Mouse (Mus musculus) 416B (cell line): Measurements from ENCODE around the gene Prr18.
A peak's percentile ranks its signal among the peaks of the same experiment; 100 is the strongest.

Source experiments
- DNase-seq: peaks from one replicate; pipeline ENCODE4 v3.0.0; 2011; ENCODE audit warnings: low read depth

The Prr18 gene

DNA sequence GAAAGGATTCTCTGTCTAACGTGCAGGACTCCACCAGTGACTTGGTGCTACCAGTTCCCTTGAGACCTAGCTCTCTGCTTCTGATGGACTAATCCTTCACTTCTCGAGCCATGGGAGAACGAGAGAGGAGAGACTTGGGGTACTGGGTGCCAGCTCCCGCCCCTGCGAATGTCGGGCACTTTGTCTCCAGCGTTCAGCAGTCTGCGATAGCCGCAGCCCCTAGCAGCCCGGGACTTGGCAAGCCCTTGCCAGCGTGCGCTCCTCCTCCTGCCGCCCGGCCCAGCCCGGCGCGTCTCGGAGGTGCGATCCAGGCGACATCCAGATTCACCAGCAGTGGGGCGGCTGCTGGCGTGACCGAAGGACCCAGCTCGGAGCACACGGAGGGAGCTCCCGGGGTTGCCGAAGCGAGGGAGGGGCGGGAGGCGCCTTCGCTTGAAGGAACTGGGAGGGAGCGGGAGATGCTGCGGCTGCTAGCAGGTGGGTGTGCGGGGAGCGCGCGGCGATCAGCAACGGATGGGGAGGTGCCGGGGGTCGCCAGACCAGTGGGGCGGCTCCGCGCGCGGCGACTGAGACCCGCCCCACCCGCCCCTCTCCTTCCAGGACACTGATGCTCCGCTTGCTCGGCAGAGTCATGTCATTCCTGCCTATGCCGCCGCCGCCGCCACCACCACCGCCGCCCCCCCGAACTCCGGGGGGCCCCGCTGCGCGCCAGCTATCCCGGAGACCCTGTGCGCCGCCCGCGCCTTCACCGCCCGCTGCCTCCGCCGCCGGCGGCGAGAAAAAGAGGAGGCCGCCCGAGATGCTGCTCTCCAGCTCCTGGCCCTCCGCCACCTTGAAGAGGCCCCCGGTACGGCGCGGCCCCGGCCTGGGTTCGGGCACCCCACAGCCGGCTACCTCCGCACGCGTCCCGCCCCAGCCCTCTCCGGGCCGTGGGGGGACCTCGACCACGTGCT, 3.4 kb downstream of the Prr18 start:
- no peak for DNase-seq

DNA sequence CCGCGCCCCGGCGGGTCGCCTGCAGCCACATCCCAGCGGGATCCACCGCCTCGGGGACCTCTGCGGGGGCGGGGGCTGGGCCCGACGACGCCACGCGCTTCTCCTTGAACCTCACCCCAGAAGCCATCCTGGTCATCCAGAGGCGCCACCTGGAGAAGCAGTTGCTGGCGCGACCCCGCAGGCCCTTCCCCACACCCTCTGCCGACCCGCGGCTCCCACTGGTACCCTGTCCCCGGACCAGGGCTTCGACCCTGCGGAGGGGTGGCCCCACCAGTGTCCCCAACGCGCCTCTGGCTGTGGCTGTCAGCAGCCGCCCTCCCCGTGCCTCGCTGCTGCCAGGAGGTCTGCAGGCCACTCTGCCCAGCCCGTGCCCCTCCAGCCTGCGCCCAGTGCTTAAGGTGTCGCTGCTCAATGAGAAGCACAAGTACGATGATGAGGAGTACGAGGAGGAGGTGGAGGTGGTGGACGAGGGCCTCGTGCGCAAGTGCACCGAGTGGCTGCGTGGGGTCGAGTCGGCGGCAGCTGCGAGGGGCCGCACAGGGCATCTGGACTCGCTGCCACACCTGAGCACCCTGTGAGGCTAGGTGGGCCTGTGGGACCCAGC, 4.2 kb downstream of the Prr18 start:
- DNase-seq = no peak

DNA sequence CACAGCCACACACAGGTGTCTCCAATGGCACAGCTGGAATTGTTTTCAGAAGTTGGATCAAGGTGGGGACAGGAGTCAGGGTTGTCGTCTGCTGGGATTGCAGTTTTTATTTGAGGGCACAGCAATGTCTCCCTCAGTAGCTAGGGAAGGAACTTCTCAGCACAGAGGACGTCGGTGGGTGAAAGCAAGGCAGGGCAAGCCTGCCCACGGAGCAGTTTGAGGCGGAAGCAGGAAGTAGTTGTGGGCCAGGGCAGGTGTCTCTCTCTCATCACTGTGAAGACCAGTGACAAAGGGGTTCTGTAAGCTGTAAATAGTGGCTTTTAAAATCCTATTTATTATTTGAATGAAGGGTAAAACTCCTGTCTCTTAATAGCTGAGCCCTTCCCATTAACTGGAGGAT, 5.4 kb downstream of the Prr18 start:
- DNase-seq = peak; percentile 43

DNA sequence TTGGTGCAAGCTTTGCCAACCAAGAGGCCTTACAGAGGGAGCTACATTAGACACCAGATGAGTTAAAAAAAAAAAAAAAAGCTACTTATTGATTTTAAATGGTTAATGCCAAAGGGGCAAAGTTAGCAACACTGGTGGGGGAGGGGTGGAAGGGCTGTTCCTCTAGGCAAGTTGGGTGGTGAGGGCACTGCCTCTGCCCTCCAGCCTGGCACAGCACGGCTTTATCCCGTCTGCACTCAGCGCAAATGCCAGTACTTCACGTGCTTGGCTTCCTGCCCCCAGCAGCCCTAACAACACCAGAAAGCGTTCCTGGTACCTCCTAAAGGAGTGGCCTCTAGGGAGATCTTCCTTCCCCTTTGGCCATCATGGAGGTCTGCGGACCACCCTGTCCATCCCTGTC, 6.2 kb downstream of the Prr18 start:
- no peak for DNase-seq

DNA sequence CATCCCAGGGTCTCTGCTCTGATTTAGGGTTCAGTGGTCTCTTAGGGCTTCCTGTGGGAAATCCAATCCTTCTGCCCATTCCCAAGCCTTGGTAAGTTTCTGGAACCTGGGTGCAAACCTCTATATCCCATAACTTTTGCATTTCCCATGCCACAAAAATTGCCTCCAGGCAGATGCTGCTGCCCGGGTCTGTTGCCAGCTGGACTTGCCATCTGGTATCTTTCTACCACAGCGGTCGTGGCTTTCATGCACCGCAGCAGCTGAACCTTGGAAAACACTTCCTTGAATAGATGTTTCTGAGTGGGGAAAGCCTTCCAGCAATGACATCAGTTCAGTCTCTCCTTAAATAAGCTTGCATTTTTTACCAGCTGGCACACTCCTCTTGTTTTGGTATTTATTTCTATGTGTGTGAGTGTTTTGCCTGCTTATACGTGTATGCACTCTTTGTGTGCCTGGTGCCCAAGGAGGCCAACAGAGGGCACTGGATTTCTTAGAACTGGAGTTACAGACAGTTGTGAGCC, 10.6 kb downstream of the Prr18 start:
- DNase-seq = peak; percentile 10

DNA sequence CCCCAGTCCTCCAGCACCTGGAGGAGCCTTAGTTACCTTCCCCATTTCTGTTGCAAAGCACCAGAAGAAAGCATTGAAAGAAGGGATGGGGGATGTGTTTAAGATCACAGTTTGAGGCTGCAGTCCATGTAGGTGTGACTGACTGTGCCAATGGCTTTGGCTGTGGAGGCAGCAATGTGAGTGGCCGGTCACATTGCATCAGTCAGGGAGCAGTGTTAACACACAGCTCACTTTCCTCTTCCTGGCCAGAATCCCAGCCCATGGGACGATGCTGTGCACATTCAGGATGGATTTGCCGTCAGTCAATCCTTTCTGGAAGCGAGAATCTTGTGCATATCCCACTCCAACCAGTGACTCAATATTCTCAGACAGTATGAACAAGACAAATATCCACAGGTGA, 11.7 kb downstream of the Prr18 start:
- DNase-seq = no peak

DNA sequence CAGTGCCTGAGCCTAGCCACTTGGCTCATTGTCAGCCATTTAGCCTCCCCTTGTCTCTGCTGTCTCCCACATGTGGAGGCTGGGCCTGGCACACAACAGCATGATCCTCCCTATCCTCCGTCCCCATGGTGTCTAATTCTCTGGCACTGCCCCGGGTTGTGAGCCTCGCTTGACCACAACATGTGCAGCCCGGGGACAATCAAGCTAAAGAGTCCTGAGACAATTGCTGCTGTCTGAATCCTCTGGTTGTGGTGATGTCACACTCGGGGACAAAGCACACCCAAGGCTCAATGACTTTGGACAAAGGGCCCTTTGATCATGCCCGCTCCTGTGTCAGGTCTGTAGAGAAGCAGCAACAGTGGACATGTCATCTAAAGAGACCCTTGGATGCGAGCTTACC, 13.8 kb downstream of the Prr18 start:
- DNase-seq = no peak

DNA sequence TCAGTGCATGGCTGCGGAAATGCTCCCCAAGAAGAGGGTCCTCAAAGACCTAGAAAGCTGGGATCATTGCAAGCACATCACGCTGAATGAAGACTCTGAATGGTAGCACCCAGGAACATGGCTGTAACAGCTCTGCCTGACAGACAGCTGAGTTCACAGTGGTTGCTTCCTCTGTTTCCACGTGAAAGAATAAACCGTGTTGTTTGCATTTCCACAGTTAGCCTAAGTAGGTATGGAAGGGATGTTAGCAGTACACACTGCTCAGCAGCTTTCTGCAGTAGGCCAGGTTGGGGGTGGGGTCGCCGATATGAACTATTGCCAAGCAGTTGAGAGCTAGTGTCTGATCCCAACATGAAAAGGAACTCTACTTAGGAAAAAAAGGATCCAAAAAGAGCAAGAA, 18.4 kb downstream of the Prr18 start, which contains the start of gene T2:
T2 (plus strand) TSS at position 301 of the 400 bp plus-strand sequence.
- no peak for DNase-seq

DNA sequence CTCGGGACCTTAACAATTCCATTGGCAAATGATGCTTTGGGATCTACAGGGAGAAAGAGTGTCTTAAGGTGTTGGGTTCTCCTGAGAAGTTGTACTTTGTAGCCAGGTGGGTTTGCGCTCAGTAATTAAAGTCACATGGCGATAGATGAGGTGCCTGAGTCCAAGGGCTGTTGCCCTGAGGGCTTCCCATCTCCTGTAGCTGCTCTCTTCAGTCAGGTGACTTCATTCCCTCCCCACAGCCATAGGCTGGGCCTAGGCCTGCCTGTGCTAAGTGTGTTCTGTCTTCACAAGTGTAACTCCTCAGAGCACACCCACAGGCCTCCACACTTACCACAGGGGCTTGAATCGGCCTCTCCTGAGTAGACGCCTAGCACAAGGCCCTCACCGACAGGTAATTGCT, 20.2 kb downstream of the Prr18 start:
- no peak for DNase-seq

DNA sequence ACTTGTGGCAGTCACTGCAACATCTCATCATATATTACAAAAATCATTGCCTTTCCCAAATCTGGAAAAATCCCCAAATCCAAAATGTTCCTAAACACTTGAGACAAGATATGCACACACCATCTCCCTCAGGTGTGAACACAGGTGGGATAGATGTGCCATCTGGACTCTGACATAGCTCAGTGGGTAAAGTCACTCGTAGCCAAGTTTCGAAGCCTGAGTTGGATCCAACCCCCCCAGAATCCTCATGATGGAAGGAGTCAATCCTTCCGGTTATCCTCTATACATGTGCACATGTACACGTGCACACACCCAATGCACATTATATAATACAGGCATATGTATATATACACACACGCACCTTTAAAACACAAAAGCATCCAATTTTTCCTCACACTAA, 23.6 kb downstream of the Prr18 start:
- no peak for DNase-seq

DNA sequence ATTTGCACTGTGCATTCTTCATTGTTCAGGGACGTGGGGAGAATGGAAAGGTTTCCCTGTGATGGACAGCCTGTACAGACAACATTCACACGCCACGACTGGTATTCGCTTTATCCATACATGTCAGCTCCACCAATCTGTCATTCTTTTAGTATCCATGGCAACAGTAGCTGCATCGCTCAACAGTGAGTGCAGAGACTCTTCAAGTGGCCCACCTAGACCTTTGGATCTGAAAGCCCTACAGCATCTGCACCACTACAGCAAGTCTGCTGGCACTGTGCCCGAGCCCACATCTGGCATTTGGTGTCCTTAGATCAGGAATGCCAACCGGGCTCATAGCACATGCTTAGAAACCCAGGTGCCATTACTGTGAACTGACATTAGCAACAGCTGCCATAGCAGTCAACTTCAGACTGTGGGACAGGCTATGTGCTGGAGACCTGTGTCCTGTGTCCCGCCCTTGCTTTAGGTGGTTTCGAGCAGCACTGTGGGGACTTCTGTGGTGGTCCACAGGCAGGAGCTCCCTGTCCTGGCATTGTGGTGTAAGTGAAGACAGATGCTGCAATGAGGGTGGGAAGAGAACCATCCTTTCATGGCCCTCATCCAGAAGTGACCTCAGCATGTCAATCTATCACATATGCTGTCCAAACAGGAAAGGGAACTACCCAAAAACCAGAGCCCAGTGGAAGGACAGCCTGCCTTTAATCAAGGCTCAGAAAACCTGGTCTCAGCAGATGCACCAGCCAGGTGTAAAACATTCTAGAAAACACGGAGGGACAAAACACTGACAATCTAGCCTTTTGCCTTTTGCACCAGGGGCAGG, 24.2 kb downstream of the Prr18 start:
- peak; percentile 11 for DNase-seq

DNA sequence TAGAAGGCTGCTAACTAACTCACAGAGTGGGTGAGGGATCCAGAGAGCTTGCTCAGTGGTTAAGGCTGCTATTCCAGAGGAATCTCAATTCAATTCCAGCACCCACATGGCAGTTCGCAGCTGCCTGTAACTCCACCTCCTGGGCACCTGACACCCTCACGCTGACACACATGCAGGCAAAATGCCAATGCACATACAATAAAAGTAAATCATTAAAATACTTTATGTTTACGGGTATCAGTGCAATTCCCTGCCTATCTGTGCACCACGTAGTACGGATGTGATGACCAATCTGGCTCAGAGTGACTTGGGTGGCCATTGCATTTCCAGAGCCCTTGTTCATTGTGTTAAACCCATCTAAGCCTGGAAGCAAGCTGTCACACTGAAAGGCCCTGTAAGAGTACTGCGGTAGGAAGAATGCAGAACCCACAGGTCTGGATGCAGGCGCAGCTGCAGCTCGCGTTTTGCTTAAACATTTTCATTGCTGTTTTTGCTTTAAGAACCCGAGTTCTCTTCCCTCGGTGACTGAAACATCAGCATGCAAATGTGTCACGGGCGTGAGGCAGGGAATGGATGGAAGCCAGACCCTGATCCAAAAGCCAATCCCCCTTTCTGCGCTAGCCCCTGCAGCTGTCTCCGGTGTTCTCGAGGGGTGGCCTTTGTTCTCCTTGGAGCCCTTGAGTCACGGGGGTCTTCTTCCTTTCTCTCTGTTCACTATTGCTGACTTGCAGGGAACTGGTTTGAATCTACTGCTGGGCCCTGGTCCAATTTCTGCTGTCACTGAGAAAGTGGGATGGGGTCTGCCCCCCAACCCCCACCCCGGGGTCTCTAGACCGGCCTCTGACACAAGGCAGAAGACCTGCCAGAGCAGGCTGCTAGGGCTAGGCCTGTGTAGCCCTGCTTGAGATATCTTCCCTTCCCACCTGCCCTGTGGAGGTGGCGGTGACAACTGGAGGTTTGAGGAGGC, 30.5 kb downstream of the Prr18 start:
- no peak for DNase-seq

DNA sequence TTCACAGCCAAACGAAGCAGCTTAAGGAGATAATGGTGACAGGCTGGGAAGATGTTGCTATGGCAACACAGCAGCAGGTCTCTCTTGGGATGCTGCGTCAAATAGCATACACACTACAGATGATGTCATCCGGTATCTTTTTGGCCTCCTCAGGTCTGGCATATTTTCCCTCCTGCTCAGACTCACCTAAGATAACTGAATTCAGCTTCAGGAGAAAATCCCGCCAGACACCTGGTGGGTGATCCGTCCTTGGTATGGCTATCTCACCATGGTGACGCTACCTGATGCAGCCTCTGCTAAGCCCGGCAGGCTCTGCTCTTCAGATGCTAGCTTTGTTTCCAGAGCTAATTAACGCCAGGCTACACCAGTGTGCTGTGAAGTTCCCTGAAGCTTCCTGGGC, 31.3 kb downstream of the Prr18 start:
- DNase-seq = no peak

DNA sequence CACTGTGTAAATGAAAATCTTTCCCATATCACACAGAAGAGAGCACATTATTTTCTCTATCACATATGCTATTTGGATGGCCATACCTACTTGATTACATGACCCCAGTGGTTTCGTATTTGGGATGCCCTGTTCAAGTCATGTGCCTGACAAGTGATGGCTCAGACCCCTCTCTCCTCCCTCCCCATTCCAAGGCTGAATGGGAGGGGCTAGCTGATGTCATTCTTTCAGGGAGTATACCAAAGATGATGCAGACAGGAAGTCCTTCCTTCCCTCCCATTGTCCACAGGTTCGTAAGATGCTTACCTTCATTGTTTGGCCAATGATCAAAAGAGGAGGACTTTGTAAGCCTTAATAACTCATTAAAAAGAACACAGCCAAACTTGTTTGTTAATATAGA, 31.9 kb downstream of the Prr18 start:
- no peak for DNase-seq

DNA sequence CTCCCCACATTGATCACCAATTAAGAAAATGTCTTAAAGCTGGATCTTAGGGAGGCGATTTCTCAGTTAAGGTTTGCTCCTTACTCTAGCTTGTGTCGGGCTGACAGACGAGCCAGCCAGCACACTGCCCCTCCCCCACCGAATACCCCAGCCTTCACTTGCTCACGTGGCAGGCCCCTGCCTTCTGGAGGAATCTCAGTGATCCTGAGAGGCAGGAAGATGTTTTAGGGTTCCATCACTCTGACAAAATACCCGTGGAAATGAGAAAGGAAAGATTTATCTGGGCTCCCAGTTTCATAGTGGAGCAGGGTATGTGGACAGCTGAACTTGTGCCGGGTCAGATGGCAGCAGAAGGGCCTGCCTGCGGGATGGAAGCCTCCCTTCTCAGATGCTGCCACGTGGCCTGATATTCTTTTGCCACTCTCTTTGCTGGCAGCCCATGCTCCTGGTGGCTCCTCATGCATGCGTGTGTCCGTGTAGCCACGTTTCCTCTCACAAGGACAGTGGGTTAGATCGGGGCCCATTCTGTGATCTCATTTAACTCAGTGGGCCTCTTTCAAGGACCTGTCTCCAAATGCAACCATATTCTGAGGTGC, 33.5 kb downstream of the Prr18 start:
- DNase-seq = no peak

DNA sequence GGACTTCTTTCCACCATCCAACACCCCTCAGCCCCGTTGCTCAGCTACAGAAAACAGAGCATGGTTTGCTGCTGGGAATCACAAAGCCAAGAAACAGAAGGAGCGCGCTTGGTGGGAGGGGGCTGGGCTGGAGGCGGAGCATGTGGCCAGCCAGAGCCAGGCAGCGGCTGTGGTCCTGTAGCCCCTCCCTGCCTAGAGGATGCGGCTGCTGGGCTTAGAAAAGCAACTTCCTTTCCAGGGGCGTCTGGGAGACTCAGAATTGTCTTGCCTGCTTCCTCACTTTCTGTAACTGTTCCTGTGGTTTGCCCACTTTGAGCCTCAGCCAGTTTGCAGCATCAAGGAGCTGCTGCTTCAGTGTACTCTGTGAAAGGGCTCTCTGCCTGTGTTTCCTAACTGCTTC, 34.6 kb downstream of the Prr18 start:
- peak; percentile 95 for DNase-seq

DNA sequence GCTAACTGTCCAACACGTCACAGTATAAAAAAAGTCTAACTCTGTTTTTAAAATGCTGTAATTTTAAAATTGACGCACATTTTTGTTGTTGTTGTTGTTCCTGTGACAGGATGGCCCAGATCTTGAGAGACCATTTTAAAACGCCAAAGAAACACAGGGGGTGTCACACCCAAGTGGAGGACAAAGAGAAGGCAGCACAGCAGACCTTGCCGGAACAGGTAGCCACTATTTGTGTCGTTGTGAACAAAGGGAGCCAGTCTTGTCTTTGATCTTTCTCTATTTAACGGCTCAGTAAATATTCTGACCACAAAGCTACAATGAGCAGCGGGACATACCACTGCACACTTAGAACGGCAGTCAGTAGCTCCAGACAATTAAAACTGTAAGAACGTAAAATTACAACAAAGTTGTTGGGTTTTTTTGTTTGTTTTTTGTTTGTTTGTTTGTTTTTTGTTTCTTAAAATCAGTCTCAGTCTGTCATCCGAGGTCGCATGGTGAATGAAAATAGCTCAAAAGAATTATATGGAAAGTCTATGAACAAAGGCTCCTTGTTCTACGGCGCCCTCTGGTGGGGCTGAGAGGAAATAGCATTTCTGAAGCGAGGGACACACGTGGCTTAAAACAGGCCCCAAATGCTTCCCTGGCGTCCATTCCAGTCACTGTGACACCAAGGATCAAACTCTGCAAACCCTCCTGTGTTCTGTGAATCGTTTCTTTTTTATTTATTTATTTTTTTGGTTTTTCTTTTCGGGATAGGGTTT, 35.2 kb downstream of the Prr18 start:
- peak; percentile 90 for DNase-seq

DNA sequence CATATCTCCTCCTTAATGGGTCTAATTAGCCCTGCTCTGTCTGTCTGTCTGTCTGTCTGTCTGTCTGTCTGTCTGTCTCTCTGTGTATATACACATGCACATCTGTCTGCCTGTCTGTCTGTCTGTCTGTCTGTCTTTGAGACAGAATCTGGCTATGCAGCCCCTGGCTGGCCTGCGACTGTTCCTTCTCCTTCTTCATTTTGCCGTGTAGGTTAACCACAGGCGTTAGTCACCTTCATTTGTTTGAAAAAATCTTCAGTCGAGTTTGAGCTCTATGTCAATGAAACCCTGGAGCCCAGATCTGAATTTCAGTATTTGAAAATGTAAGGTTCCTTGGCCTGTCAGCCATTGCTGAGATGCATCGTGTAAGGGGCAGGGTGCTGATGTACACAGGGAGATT, 40.0 kb downstream of the Prr18 start:
- DNase-seq = peak; percentile 51

DNA sequence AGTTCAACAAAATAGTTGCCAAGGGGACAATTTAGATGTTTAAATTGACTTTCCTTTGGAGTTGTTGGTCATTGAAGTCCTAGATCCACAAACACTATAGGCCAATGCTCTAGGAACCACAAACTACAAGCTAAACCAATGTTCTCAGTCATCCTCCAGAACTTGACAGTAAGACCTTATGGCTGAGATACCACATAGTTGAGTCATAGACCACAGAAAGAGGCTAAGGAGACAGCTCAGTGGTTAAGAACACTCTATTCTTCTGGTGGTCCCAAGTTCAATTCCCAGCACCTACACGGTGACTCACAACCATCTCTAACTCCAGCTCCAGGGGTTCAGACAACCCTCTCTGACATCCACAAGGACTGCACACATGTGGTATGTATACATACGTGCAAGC, 48.2 kb downstream of the Prr18 start:
- peak; percentile 72 for DNase-seq

DNA sequence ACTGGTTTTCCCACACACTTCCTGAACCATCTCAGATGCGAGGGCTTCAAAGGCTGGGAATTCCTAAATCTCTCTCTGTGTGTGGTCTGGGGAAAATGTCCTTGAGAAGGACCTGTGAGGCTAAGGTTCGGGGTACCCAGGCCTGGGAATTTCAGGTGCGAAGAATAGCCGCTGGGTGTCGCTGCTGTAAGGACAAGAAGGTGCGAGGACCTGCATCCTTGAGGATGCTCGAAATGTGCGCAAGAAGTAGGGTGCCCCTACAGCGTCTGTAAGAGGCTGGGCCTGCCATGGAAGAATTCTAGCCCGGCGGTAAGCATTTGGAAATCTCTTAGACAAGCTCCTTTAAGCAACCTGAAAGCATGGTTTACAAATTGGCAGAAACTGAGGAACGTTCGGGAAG, 51.2 kb downstream of the Prr18 start:
- DNase-seq = no peak
